Mouse (Mus musculus) splenic B cell, adult 2 months (primary cell): ENCODE data around the gene Phgdh.

Source experiments
- DNase-seq: peaks from one replicate; pipeline ENCODE4 v3.0.0-alpha.2; 2011; ENCODE audit warnings: low read depth, low spot score
- H3K27me3 ChIP-seq: 2 replicates; pipeline ENCODE4 v1.6.1; 2012; ENCODE audit warnings: mild to moderate bottlenecking, low read length, moderate library complexity, mixed read lengths; ENCODE audit not compliant: control insufficient read depth, poor library complexity, insufficient read depth, severe bottlenecking
- H3K36me3 ChIP-seq: 2 replicates; pipeline ENCODE4 v1.6.1; 2012; ENCODE audit warnings: mild to moderate bottlenecking, low read length, moderate library complexity, mixed read lengths; ENCODE audit not compliant: control insufficient read depth, poor library complexity, insufficient read depth, severe bottlenecking

The Phgdh gene

DNA sequence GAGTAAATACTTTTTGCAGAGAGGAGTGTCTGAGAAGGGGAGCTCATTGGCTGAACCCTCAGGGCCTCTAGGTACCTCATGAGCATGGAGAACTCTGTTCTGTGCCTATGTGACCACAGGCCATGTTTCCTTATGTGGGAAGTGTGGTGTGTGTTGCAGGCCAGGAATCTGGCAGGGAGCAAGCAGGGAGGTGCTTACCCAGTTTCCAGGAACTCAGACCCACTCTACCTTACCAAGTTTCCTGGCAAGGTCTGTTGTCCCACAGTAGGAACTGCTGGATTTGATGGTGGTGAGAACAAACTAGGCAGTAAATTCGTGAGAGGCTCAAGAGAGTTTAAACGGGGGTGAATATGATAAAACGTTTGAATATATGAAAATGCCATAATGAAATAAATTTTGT, 26.3 kb upstream of the Phgdh start:
- Histone ChIP-seq H3K36me3 (no peaks in the 10 kb centered on the region), H3K27me3 (no peaks in the 10 kb centered on the region; the same call in 1 of the 2 replicates)
- no peak for DNase-seq

DNA sequence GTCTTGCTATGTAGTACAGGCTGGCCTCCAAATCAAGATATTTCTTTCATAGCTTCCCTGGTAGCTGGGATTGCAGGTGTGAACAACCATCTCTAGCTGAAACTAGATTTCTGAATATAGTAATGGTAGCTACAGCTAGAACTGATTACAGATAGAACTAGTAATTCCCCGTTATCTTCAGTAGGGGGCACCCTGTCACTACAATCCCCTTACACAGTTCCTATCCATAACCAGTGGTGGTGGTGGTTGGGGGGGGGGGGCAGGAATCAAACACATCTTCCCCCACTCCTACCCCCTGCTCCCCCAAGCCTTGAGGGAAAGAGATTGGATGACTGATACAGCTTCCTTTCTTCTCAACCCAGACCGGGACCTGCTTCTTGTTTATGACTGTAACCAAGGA, 23.0 kb upstream of the Phgdh start:
- DNase-seq = peak; percentile 74
- H3K36me3 ChIP-seq = no peaks in the 10 kb centered on the region
- H3K27me3 ChIP-seq = no peaks in the 10 kb centered on the region; the same call in 1 of the 2 replicates

DNA sequence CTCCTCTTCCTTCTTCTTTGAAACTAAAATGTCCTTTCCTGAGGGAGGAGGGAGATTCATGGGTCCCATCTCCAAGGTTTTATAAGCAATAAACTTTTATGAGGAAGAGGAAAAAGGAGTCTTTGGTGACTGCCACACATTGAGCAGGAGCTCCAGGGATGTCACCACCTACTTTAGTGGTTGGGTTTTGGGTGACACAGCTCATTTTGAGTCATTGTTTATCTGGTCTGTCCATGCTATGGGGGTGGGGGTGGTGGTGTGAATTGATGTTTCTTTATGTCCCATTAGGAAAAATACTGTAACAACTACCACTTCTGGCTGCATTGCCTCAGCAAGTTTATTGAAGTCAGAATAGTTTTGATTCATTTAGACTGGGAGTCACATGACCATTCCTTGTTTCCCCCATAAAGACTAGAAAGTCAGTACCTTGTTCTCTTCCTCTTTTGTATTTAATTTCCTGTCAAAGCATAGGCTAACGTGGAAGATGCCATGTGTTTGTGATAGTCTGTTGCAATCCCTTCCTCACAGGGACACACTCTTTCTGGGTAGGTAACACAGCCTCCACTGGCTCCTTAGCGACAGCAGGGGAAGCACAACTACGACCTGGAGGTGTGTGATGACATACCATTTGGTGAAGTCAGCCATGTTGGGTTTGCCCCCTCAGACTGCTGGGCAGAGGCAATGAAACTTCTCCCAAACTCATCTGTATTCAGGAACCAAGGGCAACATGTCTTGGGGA, 17.0 kb upstream of the Phgdh start:
- no peaks in the 10 kb centered on the region for H3K27me3 ChIP-seq
- no peaks in the 10 kb centered on the region for H3K36me3 ChIP-seq
- no peak for DNase-seq

DNA sequence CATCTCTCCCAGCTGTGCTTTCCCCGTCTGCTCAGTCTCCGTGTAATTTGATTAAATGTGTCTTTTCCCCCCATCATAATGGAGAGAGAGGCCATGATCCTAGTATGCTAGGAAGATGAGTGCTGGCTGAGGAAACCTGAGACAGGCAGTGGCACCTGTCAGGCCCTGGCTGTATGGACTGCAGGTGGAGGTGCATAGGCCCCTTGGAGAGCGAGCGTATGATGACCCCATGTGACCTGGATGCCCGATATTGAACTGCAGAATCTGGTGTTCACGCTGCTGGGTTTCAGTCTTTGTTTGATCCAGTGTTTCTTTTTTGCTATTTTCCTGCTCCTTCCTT, 16.2 kb upstream of the Phgdh start:
- no peaks in the 10 kb centered on the region for H3K36me3 ChIP-seq
- DNase-seq = no peak
- no peaks in the 10 kb centered on the region for H3K27me3 ChIP-seq

- Histone ChIP-seq H3K27me3 (no peaks in the 10 kb centered on the region), H3K36me3 (no peaks in the 10 kb centered on the region)
- DNase-seq = no peak
Measured at GRCm38 (mm10) chr3:98355344-98356025, 15.7 kb upstream of the Phgdh start.

GRCm38 (mm10) chr3:98353892-98354291, 14.1 kb upstream of the Phgdh start:
- DNase-seq = peak; percentile 83
- no peaks in the 10 kb centered on the region for H3K27me3 ChIP-seq
- no peaks in the 10 kb centered on the region for H3K36me3 ChIP-seq

DNA sequence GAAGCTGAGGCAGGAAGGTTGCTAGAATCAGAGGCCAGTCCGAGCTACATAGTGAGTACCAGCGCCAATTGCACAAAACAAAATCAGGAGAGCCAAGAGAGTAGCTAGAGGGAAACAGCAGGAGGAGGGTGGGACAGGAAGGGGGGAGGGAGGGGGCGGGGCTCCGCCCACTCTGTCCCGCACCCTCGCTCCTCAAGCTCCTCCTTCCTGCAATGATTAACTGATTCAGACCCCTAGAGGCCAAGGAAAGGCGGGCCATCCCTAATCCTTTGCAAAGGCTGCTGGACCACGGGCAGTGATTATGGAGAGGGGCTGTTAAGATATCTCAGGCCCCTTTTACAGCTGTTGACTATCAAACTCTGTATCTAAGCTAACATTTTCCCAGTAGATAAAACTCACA, 8.9 kb upstream of the Phgdh start:
- DNase-seq = peak; percentile 62
- no peaks in the 10 kb centered on the region for H3K36me3 ChIP-seq
- H3K27me3 ChIP-seq = no peaks in the 10 kb centered on the region

GRCm38 (mm10) chr3:98348106-98348505, 8.3 kb upstream of the Phgdh start:
- peak; percentile 87 for DNase-seq
- Histone ChIP-seq H3K27me3 (no peaks in the 10 kb centered on the region), H3K36me3 (no peaks in the 10 kb centered on the region)

- DNase-seq = no peak
- no peaks in the 10 kb centered on the region for H3K27me3 ChIP-seq
- no peaks in the 10 kb centered on the region for H3K36me3 ChIP-seq
Measured at GRCm38 (mm10) chr3:98343235-98343634, 3.4 kb upstream of the Phgdh start.

- Histone ChIP-seq H3K27me3 (no peaks in the 10 kb centered on the region), H3K36me3 (no peaks in the 10 kb centered on the region)
- DNase-seq = no peak
Measured at GRCm38 (mm10) chr3:98340818-98341594, 1.2 kb upstream of the Phgdh start.

DNA sequence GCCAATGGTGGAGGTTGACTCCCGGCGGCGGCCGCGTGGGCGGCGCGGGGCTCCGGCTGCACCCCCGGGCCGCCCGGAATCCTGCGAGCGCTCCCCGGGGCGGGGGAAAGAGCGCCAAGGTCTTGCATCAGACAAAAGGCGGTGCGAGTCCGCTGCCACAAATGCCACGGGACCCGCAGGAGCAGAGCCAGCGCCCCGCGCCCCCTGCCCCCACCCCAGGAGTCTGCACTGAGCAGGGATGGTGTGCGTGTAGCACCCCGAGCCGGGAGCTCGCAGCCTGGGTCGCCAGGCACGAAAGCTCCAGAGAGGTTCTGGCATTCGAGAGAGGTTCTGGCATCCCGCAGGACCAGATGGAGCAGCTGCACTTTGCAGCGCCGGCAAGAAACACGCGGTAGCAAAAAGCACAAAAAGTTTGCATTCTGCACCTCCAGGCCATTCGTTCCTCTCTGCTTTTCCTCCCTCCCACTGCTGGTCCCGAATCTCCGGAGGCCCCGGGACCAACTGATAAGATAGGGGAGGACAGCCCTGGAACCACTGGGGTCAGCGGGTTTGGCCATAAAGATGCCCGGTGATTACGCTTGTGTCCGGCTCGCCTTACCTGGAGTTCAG, 589 bp downstream of the Phgdh start:
- DNase-seq = peak; percentile 31
- no peaks in the 10 kb centered on the region for H3K36me3 ChIP-seq
- no peaks in the 10 kb centered on the region for H3K27me3 ChIP-seq

GRCm38 (mm10) chr3:98338584-98339041, 1.2 kb downstream of the Phgdh start:
- H3K36me3 ChIP-seq = no peaks in the 10 kb centered on the region
- peak; percentile 32 for DNase-seq
- H3K27me3 ChIP-seq = no peaks in the 10 kb centered on the region

DNA sequence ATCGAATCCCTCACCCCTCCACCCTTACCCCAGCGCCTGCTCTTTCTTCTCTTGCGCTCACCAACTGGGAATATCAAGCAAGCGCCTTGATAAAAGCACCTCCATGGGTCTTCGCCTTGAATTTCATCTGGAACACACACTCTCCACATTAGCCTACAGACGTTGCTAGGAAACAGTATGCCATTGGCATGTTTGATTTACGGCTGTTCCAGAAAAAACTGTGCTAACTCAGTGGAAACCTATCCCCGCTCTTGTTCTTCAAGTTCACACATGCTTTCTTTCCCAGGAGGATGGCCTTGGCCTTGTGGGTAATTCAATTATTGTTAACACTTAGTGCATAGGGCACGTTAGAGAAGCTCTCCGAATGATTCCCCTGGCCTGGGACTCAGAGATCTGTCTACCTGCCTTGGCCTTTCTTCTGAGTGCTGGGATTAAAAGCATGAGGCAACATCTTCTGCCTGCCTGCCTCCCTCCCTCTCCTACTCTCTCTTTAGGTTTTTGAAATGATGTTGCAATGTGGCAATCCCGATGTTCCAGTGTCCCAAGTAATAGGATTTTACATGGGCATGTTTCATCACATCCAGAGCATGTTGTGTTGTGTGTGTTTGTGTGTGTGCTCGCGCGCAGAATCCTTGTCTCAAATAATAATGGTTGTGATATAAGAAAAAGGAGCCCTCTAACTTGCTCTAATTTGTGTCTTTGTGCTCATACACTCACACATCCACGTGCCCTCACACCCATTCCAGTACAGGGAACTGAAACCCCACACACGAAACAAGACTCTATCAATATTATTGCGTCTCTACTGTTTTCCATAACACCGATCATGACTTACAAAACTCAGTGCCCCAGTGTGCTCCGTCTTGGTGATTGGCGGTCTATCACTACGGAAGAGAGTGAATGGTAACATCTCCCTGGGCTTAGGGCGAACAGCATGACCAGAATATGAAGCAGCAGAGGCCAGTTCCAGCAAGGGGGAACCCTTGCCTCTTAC, 2.8 kb downstream of the Phgdh start:
- Histone ChIP-seq H3K36me3 (0 out of 2 replicates have a peak, but pooled peaks cover 2% of the 10 kb centered on the region), H3K27me3 (no peaks in the 10 kb centered on the region)
- DNase-seq = peak; percentile 78

DNA sequence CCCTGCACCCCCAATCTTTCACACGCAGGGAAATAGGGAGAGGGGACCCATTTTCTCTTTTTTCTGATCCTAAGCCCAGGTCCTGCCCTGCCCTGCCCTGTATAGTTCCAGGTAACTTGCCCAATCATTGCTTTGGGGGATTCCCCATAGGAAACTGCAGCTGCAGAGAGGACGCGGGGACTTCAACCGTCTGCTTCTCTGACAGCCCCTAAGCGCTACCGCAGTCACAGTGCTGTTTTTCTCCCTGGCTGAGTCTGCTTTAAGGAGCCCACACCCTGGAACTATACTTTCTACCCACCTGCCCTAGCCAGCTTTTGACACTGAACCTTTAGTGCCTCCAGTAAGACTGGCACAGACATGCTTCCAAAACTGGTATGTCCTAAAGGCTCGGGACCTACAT, 3.9 kb downstream of the Phgdh start:
- DNase-seq = peak; percentile 58
- 0 out of 2 replicates have a peak, but pooled peaks cover 2% of the 10 kb centered on the region for H3K36me3 ChIP-seq
- no peaks in the 10 kb centered on the region for H3K27me3 ChIP-seq
